Mouse (Mus musculus) liver, embryonic 12.5 days (tissue): ENCODE measurements at regions not wholly inside any gene's neighbourhood (a gene's known extent, or its start where the extent isn't known, plus 50 kb on each side); places are given as distances from the start of the nearest gene placed in this dataset.

Experiments used
- ATAC-seq: fragments of 200-750 bp; cut with Nextera tagmentation; 2 replicates; pipeline ENCODE4 v1.8.0; 2017; ENCODE audit warnings: moderate number of reproducible peaks, mild to moderate bottlenecking, moderate library complexity
- H3K27ac ChIP-seq: fragments of 300-500 bp; sonication (generic); 2 replicates; pipeline ENCODE4 v1.5.1; 2016; ENCODE audit warnings: mild to moderate bottlenecking
- H3K27me3 ChIP-seq: fragments of 300-500 bp; sonication (generic); replicated peaks from 2 replicates; pipeline ENCODE4 v1.6.1; 2016; ENCODE audit warnings: mild to moderate bottlenecking, moderate library complexity
- H3K36me3 ChIP-seq: fragments of 300-500 bp; sonication (generic); 2 replicates; pipeline ENCODE4 v1.6.1; 2016; ENCODE audit warnings: mild to moderate bottlenecking, moderate library complexity
- H3K4me1 ChIP-seq: fragments of 300-500 bp; sonication (generic); 2 replicates; pipeline ENCODE4 v1.6.1; 2016
- H3K4me2 ChIP-seq: fragments of 300-500 bp; sonication (generic); 2 replicates; pipeline ENCODE4 v1.6.1; 2016; ENCODE audit warnings: mild to moderate bottlenecking, moderate library complexity
- H3K4me3 ChIP-seq: fragments of 300-500 bp; sonication (generic); 2 replicates; pipeline ENCODE4 v1.5.1; 2016; ENCODE audit warnings: mild to moderate bottlenecking, moderate library complexity
- H3K9ac ChIP-seq: fragments of 300-500 bp; sonication (generic); 2 replicates; pipeline ENCODE4 v1.6.1; 2016; ENCODE audit warnings: mild to moderate bottlenecking, moderate library complexity
- H3K9me3 ChIP-seq: fragments of 300-500 bp; sonication (generic); replicated peaks from 2 replicates; pipeline ENCODE4 v1.6.1; 2016; ENCODE audit warnings: mild to moderate bottlenecking, moderate library complexity
- WGBS: fragments of 180-500 bp; shearing (Covaris S2); methylation state at CpG from one replicate; pipeline ENCODE4 v1.1.7; 2016; ENCODE audit not compliant: insufficient replicate concordance; 5-methylcytosine and 5-hydroxymethylcytosine counted together

GRCm38 (mm10) chr2:160085999-160086398 lies 248.0 kb downstream of the Gm826 start:
- H3K27ac ChIP-seq = no peak overlapping the region
- H3K4me3 ChIP-seq = no peak overlapping the region
- H3K9me3 ChIP-seq = no peaks in the 10 kb centered on the region
- no peaks in the 10 kb centered on the region for H3K27me3 ChIP-seq
- H3K4me2 ChIP-seq = no peak overlapping the region
- H3K36me3 ChIP-seq = no peaks in the 10 kb centered on the region
- H3K9ac ChIP-seq = no peak overlapping the region
- 62% methylated on average over 4 of the region's 4 CpGs for WGBS
- no peak for ATAC-seq
- H3K4me1 ChIP-seq = no peaks in the 10 kb centered on the region

DNA sequence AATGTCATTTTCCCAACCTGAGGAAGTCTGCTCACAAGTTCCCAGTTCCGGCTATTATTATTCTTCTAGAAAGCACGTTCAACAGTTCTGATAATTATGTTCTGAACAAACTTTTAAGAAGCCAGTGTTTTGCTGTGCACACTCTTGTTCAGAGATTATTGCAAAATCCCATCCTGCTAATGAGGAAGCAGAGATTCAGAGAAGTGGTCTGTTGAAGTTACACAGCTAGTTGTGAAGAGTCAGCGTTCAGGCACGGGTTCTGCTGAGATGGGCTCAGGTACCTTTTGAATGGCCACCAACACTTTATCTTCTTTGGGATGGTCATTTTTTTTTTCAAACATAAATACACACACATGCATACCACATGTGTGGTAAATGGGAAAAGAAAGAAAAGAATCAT lies 250.3 kb downstream of the Gm826 start:
- no peak for ATAC-seq
- H3K27ac ChIP-seq = no peak overlapping the region
- H3K4me1 ChIP-seq = no peaks in the 10 kb centered on the region
- WGBS = 69% methylated on average over 4 of the region's 4 CpGs
- H3K9ac ChIP-seq = no peak overlapping the region
- no peaks in the 10 kb centered on the region for H3K36me3 ChIP-seq
- no peak overlapping the region for H3K4me2 ChIP-seq
- H3K4me3 ChIP-seq = no peak overlapping the region
- H3K27me3 ChIP-seq = no peaks in the 10 kb centered on the region
- no peaks in the 10 kb centered on the region for H3K9me3 ChIP-seq

GRCm38 (mm10) chr2:160082106-160082653 lies 251.8 kb downstream of the Gm826 start:
- Histone ChIP-seq H3K4me1 (no peaks in the 10 kb centered on the region), H3K9me3 (no peaks in the 10 kb centered on the region), H3K27me3 (no peaks in the 10 kb centered on the region), H3K9ac (no peak overlapping the region), H3K27ac (no peak overlapping the region), H3K36me3 (no peaks in the 10 kb centered on the region), H3K4me3 (no peak overlapping the region), H3K4me2 (no peak overlapping the region)
- ATAC-seq = no peak
- WGBS = 53% methylated on average over 5 of the region's 5 CpGs

DNA sequence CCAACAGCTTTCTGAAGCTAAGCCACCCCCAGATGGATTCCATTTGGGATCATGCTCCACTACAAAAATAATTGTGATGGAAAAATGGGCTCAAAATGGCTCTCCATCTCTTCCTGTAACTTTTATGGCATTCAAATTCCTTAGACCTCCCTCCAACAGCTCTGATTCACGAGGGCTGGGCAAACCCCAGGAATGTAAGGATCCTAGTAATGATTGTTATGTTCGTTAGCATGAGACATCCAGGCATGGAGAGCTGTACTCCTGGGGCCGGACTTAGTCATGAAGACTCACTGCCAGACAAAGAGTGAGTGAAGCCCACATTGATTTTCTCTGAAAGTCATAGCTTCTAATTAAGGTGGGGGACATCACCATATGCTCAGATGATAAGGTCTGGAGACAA lies 258.3 kb downstream of the Gm826 start:
- no peaks in the 10 kb centered on the region for H3K4me1 ChIP-seq
- H3K4me2 ChIP-seq = no peak overlapping the region
- H3K27me3 ChIP-seq = no peaks in the 10 kb centered on the region
- no peak overlapping the region for H3K9ac ChIP-seq
- no peaks in the 10 kb centered on the region for H3K9me3 ChIP-seq
- no peaks in the 10 kb centered on the region for H3K36me3 ChIP-seq
- ATAC-seq = no peak
- WGBS = 47% methylated on average over 3 of the region's 3 CpGs
- H3K27ac ChIP-seq = no peak overlapping the region
- no peak overlapping the region for H3K4me3 ChIP-seq

DNA sequence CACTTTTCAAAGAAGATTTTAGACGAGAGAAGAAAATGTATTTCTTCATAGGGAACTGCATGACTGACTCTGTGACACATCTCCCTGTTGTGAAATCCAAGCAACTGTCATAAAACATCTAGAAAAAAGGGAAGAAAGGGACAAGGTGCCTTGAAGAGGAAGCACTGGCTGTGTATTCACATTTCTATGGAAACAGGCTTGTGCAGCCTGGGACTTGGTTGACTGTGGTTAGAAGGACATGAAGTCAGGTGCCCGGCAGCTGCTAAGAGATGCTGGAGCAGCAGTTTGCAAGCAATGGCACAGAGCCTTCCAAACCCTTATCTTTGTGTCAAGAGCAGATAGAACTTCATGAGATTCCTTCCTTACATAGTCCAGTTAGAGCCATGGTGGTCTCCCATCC lies 263.5 kb downstream of the Gm826 start:
- ATAC-seq = no peak
- Histone ChIP-seq H3K27ac (no peak overlapping the region), H3K9me3 (no peaks in the 10 kb centered on the region), H3K4me1 (no peaks in the 10 kb centered on the region), H3K36me3 (no peaks in the 10 kb centered on the region), H3K9ac (no peak overlapping the region), H3K4me3 (no peak overlapping the region), H3K4me2 (no peak overlapping the region), H3K27me3 (no peaks in the 10 kb centered on the region)
- 47% methylated on average over 2 of the region's 2 CpGs for WGBS

DNA sequence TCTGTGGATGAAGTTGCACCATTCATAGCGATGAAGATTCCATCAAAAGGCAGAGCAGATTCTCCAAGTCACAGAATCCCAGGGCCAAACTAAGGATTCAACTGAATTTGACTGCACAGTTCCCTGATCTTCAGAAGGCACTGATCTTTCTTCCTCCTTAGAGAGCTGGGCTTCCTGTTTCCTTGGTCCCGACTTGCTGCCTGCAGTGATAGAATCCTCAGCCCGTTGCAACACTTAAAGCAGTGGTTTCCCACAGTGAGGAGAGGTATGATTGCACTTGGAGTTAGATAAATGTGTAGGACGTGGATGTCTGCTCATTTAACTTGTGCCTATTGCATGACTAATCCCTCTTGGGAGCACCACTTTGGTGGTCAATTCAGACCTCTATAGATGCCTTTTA lies 265.2 kb downstream of the Gm826 start:
- no peak for ATAC-seq
- H3K27ac ChIP-seq = no peak overlapping the region
- no peak overlapping the region for H3K4me2 ChIP-seq
- H3K27me3 ChIP-seq = no peaks in the 10 kb centered on the region
- H3K9ac ChIP-seq = no peak overlapping the region
- H3K4me1 ChIP-seq = no peaks in the 10 kb centered on the region
- no peaks in the 10 kb centered on the region for H3K36me3 ChIP-seq
- no peaks in the 10 kb centered on the region for H3K9me3 ChIP-seq
- WGBS = 32% methylated on average over 4 of the region's 4 CpGs
- H3K4me3 ChIP-seq = no peak overlapping the region

- no peaks in the 10 kb centered on the region for H3K9me3 ChIP-seq
- H3K4me3 ChIP-seq = no peak overlapping the region
- 71% methylated on average over 9 of the region's 9 CpGs for WGBS
- H3K4me1 ChIP-seq = no peaks in the 10 kb centered on the region
- H3K9ac ChIP-seq = no peak overlapping the region
- no peaks in the 10 kb centered on the region for H3K27me3 ChIP-seq
- no peak for ATAC-seq
- H3K36me3 ChIP-seq = no peaks in the 10 kb centered on the region
- H3K4me2 ChIP-seq = no peak overlapping the region
- no peak overlapping the region for H3K27ac ChIP-seq
These were observed 266.1 kb downstream of the Gm826 start for GRCm38 (mm10) chr2:160067904-160068303.

DNA sequence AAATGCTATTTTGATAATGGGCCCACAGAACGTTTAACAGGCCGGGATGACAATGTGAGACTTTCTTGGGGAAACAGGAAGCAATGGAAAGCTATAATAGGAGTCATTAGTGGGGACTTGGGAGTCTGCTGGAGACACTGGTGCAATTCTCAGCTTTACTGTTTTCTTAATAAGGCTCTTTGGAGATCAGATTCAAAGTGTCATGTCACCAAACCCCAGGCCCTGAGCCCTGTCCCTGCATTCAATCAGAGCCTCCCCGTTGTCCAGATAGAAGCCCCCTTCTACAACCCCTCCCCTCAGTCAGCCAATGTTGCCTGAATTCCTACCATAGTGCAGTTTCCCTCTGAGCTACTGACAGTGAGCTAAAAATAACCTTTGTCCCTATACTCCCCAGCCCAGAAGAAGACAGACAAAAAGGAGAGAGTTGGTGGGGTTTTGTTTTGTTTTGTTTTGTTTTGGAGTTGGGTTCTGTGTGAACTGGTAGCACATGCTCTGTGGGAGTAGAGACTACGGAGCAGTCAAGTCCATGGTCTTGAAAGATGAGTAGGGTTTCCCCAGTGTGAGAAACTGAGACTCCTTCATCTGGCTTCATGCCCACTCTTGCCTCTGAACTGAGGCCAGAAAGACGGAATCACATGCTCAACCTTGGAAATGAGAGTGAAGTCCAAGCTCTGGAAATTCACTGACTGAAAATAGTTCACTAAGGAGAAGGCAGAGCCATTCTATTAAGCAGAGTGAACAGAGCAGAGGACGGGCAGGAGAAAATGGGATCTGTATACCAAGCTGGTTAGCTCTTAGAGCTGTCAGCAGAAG lies 267.3 kb downstream of the Gm826 start:
- ATAC-seq = no peak
- no peaks in the 10 kb centered on the region for H3K9me3 ChIP-seq
- no peaks in the 10 kb centered on the region for H3K36me3 ChIP-seq
- H3K9ac ChIP-seq = no peak overlapping the region
- H3K27ac ChIP-seq = no peak overlapping the region
- 40% methylated on average over 6 of the region's 6 CpGs for WGBS
- H3K27me3 ChIP-seq = no peaks in the 10 kb centered on the region
- no peak overlapping the region for H3K4me3 ChIP-seq
- no peaks in the 10 kb centered on the region for H3K4me1 ChIP-seq
- no peak overlapping the region for H3K4me2 ChIP-seq

- no peak overlapping the region for H3K4me3 ChIP-seq
- WGBS = 55% methylated on average over 4 of the region's 4 CpGs
- H3K4me2 ChIP-seq = no peak overlapping the region
- ATAC-seq = no peak
- H3K27me3 ChIP-seq = no peaks in the 10 kb centered on the region
- H3K4me1 ChIP-seq = no peaks in the 10 kb centered on the region
- no peaks in the 10 kb centered on the region for H3K36me3 ChIP-seq
- no peak overlapping the region for H3K27ac ChIP-seq
- H3K9me3 ChIP-seq = no peaks in the 10 kb centered on the region
- no peak overlapping the region for H3K9ac ChIP-seq
These were observed 271.6 kb downstream of the Gm826 start for GRCm38 (mm10) chr2:160062148-160062937.

- no peak for ATAC-seq
- 51% methylated on average over 5 of the region's 5 CpGs for WGBS
These were observed 273.9 kb downstream of the Gm826 start for GRCm38 (mm10) chr2:160060091-160060490.

DNA sequence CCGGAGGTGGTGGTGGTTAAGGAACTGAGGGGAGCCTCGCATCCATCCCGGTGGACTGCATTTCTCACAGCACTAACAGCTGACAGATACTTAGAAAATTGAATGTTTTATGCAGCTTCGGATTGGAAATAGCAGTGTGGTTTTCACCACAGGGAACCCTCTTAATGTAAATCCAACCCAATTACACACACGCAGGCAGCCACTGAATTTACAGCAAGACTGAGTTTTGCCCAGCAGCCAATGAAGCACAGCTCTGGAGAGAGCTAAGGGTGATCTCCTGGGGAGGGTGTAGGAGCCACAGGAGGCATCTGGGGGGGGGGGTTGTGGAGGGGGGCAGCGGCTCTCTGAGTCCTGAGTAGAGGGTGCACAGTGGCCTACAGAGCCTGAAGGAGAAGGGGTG lies 276.8 kb downstream of the Gm826 start:
- ATAC-seq = no peak
- Histone ChIP-seq H3K36me3 (no peaks in the 10 kb centered on the region), H3K4me1 (no peaks in the 10 kb centered on the region), H3K27me3 (no peaks in the 10 kb centered on the region), H3K4me3 (no peak overlapping the region), H3K4me2 (no peak overlapping the region), H3K9ac (no peak overlapping the region), H3K9me3 (no peaks in the 10 kb centered on the region), H3K27ac (no peak overlapping the region)
- 46% methylated on average over 6 of the region's 6 CpGs for whole genome bisulfite sequencing

More at GRCm38 (mm10) chr2:160060091-160060490, 273.9 kb downstream of the Gm826 start:
- Histone ChIP-seq H3K4me3 (no peak overlapping the region), H3K9me3 (no peaks in the 10 kb centered on the region), H3K9ac (no peak overlapping the region), H3K27me3 (no peaks in the 10 kb centered on the region), H3K4me2 (no peak overlapping the region), H3K4me1 (no peaks in the 10 kb centered on the region), H3K36me3 (no peaks in the 10 kb centered on the region), H3K27ac (no peak overlapping the region)

- Histone ChIP-seq H3K27me3 (no peaks in the 10 kb centered on the region), H3K27ac (no peak overlapping the region), H3K36me3 (no peaks in the 10 kb centered on the region), H3K9ac (no peak overlapping the region), H3K4me1 (no peaks in the 10 kb centered on the region), H3K4me2 (no peak overlapping the region), H3K4me3 (no peak overlapping the region), H3K9me3 (no peaks in the 10 kb centered on the region)
- no peak for ATAC-seq
- 86% methylated on average over 14 of the region's 14 CpGs for WGBS
These were observed 279.6 kb downstream of the Gm826 start for GRCm38 (mm10) chr2:160054411-160054810.
